Mouse (Mus musculus) midbrain, postnatal 0 days (tissue): ENCODE measurements around the gene Nr4a1. TPM values are rescaled to one million over a fixed set of nuclear protein-coding genes. Genes with fewer than 3 reads are reported as not detected.

ENCODE experiments used
- ATAC-seq: fragments of 200-750 bp; cut with Nextera tagmentation; 2 replicates; pipeline ENCODE4 v1.8.0; 2017; ENCODE audit warnings: moderate number of reproducible peaks, mild to moderate bottlenecking, moderate TSS enrichment, moderate library complexity; ENCODE audit not compliant: low FRiP score
- DNase-seq: peaks from one replicate; pipeline ENCODE4 v3.0.0-alpha.2; 2015; ENCODE audit warnings: low spot score
- H3K27ac ChIP-seq: fragments of 300-500 bp; sonication (generic); 2 replicates; pipeline ENCODE4 v1.5.1; 2014; ENCODE audit warnings: low read depth, mild to moderate bottlenecking, low read length, mixed read lengths
- H3K27me3 ChIP-seq: fragments of 300-500 bp; sonication (generic); 2 replicates; pipeline ENCODE4 v1.6.1; 2014; ENCODE audit warnings: low read length, control low read depth, mixed read lengths; ENCODE audit not compliant: insufficient read depth
- H3K36me3 ChIP-seq: fragments of 300-500 bp; sonication (generic); 2 replicates; pipeline ENCODE4 v1.6.1; 2014; ENCODE audit warnings: low read length, control low read depth, mixed read lengths; ENCODE audit not compliant: insufficient read depth
- H3K4me1 ChIP-seq: fragments of 300-500 bp; sonication (generic); 2 replicates; pipeline ENCODE4 v1.6.1; 2014; ENCODE audit warnings: mild to moderate bottlenecking, control low read depth, antibody characterized with exemption, low read length, mixed read lengths; ENCODE audit not compliant: insufficient read depth
- H3K4me2 ChIP-seq: fragments of 300-500 bp; sonication (generic); 2 replicates; pipeline ENCODE4 v1.6.1; 2014; ENCODE audit warnings: low read depth, mild to moderate bottlenecking, low read length, mixed read lengths; ENCODE audit not compliant: poor library complexity, severe bottlenecking
- H3K4me3 ChIP-seq: fragments of 300-500 bp; sonication (generic); 2 replicates; pipeline ENCODE4 v1.5.1; 2014; ENCODE audit warnings: low read depth, mild to moderate bottlenecking, low read length, moderate library complexity
- H3K9ac ChIP-seq: fragments of 300-500 bp; sonication (generic); replicated peaks from 2 replicates; pipeline ENCODE4 v1.6.1; 2014; ENCODE audit warnings: mild to moderate bottlenecking, low read length, moderate library complexity, mixed read lengths; ENCODE audit not compliant: poor library complexity, severe bottlenecking
- H3K9me3 ChIP-seq: fragments of 300-500 bp; sonication (generic); 2 replicates; pipeline ENCODE4 v1.6.1; 2016; ENCODE audit warnings: low read length, control low read depth
- CTCF ChIP-seq: IDR thresholded peaks from 2 replicates; pipeline ENCODE4 v1.5.1; 2016; ENCODE audit warnings: antibody characterized with exemption, mild to moderate bottlenecking
- WGBS: fragments of 180-500 bp; shearing (Covaris S2); extraction: QIAGEN DNeasy Blood & Tissue Kit; methylation state at CpG from one replicate; pipeline ENCODE4 v1.1.7; 2014; 5-methylcytosine and 5-hydroxymethylcytosine counted together
- polyA plus RNA-seq: library from polyadenylated mRNA; unstranded; fragments of >200 nt; fragmentation: Nextera tagmentation; extraction: Ambion mirVana; gene quantifications from 2 replicates; pipeline ENCODE4 v1.2.1, GENCODE M21; 2015
- total RNA-seq: library from RNA; depleted of rRNA; stranded (reverse); fragments of >200 nt; gene quantifications from 2 replicates; pipeline ENCODE4 v1.2.3, GENCODE M21; 2014

Nr4a1 gene
- total and polyA plus RNA-seq, 2 experiments from 2014 or later = 6.9 to 7.7 TPM

- Histone ChIP-seq H3K4me1 (no peaks in the 10 kb centered on the region), H3K9ac (no peak overlapping the region), H3K4me2 (no peak overlapping the region), H3K27me3 (no peaks in the 10 kb centered on the region), H3K4me3 (no peak overlapping the region), H3K9me3 (no peaks in the 10 kb centered on the region), H3K36me3 (no peaks in the 10 kb centered on the region), H3K27ac (no peak overlapping the region)
- 85% methylated on average over 4 of the region's 4 CpGs for WGBS
- peak; percentile 20; the same call in 1 of the 2 replicates for ATAC-seq
- no peak for TF ChIP-seq CTCF
- no peak for DNase-seq
Observed at GRCm38 (mm10) chr15:101315378-101315777, 61.3 kb downstream of the Nr4a1 start.

- Histone ChIP-seq H3K27ac (no peak overlapping the region), H3K4me3 (0 out of 2 replicates have a peak overlapping the region, but pooled peaks have one; percentile 6)
- TF ChIP-seq CTCF = peak; percentile 89
Observed at GRCm38 (mm10) chr15:101315832-101316231, 61.8 kb downstream of the Nr4a1 start.

GRCm38 (mm10) chr15:101316279-101316912 lies 62.3 kb downstream of the Nr4a1 start:
- no peaks in the 10 kb centered on the region for H3K36me3 ChIP-seq
- TF ChIP-seq CTCF = no peak
- ATAC-seq (no peak), DNase-seq (no peak)
- no peaks in the 10 kb centered on the region for H3K27me3 ChIP-seq
- no peak overlapping the region for H3K27ac ChIP-seq
- no peaks in the 10 kb centered on the region for H3K9me3 ChIP-seq
- WGBS = 74% methylated on average over 13 of the region's 13 CpGs
- no peaks in the 10 kb centered on the region for H3K4me1 ChIP-seq
- H3K4me2 ChIP-seq = peak overlapping the region; percentile 37
- H3K4me3 ChIP-seq = no peak overlapping the region
- H3K9ac ChIP-seq = 0 out of 2 replicates have a peak overlapping the region, but pooled peaks have one; percentile 24

More at GRCm38 (mm10) chr15:101315832-101316231, 61.8 kb downstream of the Nr4a1 start:
- peak overlapping the region; percentile 37 for H3K4me2 ChIP-seq
- WGBS = 2% methylated on average over 11 of the region's 11 CpGs
- no peaks in the 10 kb centered on the region for H3K9me3 ChIP-seq
- ATAC-seq (peak; percentile 78), DNase-seq (peak; percentile 90)
- no peaks in the 10 kb centered on the region for H3K27me3 ChIP-seq
- H3K36me3 ChIP-seq = no peaks in the 10 kb centered on the region
- H3K4me1 ChIP-seq = no peaks in the 10 kb centered on the region
- 0 out of 2 replicates have a peak overlapping the region, but pooled peaks have one; percentile 24 for H3K9ac ChIP-seq

- no peak for TF ChIP-seq CTCF
Observed at GRCm38 (mm10) chr15:101316913-101317813, 63.1 kb downstream of the Nr4a1 start.

GRCm38 (mm10) chr15:101317814-101318500 lies 63.9 kb downstream of the Nr4a1 start:
- TF ChIP-seq CTCF = no peak
- no peak for ATAC-seq
- DNase-seq = no peak
- H3K36me3 ChIP-seq = no peaks in the 10 kb centered on the region
- no peak overlapping the region for H3K9ac ChIP-seq
- no peaks in the 10 kb centered on the region for H3K4me1 ChIP-seq
- H3K27me3 ChIP-seq = no peaks in the 10 kb centered on the region
- 85% methylated on average over 2 of the region's 2 CpGs for WGBS
- H3K4me3 ChIP-seq = no peak overlapping the region
- H3K27ac ChIP-seq = no peak overlapping the region
- H3K4me2 ChIP-seq = no peak overlapping the region
- H3K9me3 ChIP-seq = no peaks in the 10 kb centered on the region

More at GRCm38 (mm10) chr15:101316913-101317813, 63.1 kb downstream of the Nr4a1 start:
- 81% methylated on average over 18 of the region's 18 CpGs for WGBS
- H3K9ac ChIP-seq = no peak overlapping the region
- H3K4me2 ChIP-seq = no peak overlapping the region
- H3K27ac ChIP-seq = no peak overlapping the region
- H3K9me3 ChIP-seq = no peaks in the 10 kb centered on the region
- H3K4me1 ChIP-seq = no peaks in the 10 kb centered on the region
- no peak for ATAC-seq
- H3K27me3 ChIP-seq = no peaks in the 10 kb centered on the region
- H3K36me3 ChIP-seq = no peaks in the 10 kb centered on the region
- no peak overlapping the region for H3K4me3 ChIP-seq
- no peak for DNase-seq
